39 mouse cellular contexts compared by ENCODE assay signal in the genomic region with DNA sequence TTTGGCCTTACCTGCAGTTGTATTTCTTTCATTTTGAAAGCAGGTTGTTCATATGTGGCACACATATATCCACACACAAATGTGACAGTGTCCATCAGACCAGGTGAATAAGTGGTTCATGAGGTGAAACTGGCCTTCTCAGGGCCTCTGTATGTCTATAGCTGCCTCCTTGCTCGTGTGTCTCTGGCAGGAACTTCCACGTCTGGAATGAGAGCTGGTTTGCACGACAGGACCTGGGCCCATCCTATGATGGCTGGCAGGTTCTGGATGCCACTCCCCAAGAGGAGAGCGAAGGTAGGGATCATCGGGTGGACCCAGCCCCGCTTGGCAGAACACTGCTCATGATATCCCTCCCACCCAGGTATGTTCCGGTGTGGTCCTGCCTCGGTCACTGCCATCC. TPM values are rescaled to one million over a fixed set of nuclear protein-coding genes. Genes with fewer than 3 reads are reported as not detected.
"Had no signal": no experiment of that assay in that cellular context is flagged by ENCODE, and none has a peak within 500 bp of the region (broad histone marks: within the 10 kb centered on the region; RNA-seq: fewer than 3 reads in every experiment).

No protein-coding gene starts in this region.

- H3K4me1 ChIP-seq: embryonic facial prominence, embryonic 10.5 days; embryonic facial prominence, embryonic 12.5 days; embryonic facial prominence, embryonic 13.5 days; embryonic facial prominence, embryonic 15.5 days; forebrain, embryonic 10.5 days; forebrain, embryonic 12.5 days; forebrain, embryonic 13.5 days had no signal

- H3K36me3 ChIP-seq: embryonic facial prominence, embryonic 10.5 days; embryonic facial prominence, embryonic 12.5 days; embryonic facial prominence, embryonic 13.5 days; embryonic facial prominence, embryonic 15.5 days; forebrain, embryonic 10.5 days; forebrain, embryonic 12.5 days; forebrain, embryonic 15.5 days had no signal

- H3K27ac ChIP-seq: embryonic facial prominence, embryonic 10.5 days; embryonic facial prominence, embryonic 12.5 days; embryonic facial prominence, embryonic 13.5 days; embryonic facial prominence, embryonic 15.5 days; forebrain, embryonic 10.5 days; forebrain, embryonic 12.5 days; forebrain, embryonic 13.5 days; forebrain, embryonic 15.5 days; gastrocnemius, adult 2 months; heart, adult 2 months had no signal

- H3K27me3 ChIP-seq: embryonic facial prominence, embryonic 12.5 days; embryonic facial prominence, embryonic 13.5 days; embryonic facial prominence, embryonic 15.5 days; forebrain, embryonic 12.5 days; forebrain, embryonic 13.5 days; forebrain, embryonic 15.5 days had no signal

- H3K9ac ChIP-seq: embryonic facial prominence, embryonic 12.5 days; embryonic facial prominence, embryonic 13.5 days; embryonic facial prominence, embryonic 15.5 days; forebrain, embryonic 12.5 days; forebrain, embryonic 13.5 days; forebrain, embryonic 15.5 days; forebrain, postnatal 0 days had no signal

- DNase-seq: cerebellum, adult 2 months; cerebellum, adult 8-10 months; cerebellum, adult 9-10 months; cerebellum, adult 9-11 months; cerebellum, postnatal 10 days; cerebellum, postnatal 14 days; cerebellum, postnatal 25 days; cerebellum, postnatal 36 days; embryo, embryonic 11 days; forebrain, postnatal 0 days; gastrocnemius, adult 2 months; gastrocnemius, postnatal 10 days; gastrocnemius, postnatal 14 days; gastrocnemius, postnatal 25 days; gastrocnemius, postnatal 36 days; heart, adult 18-20 months; heart, adult 2 months had no signal

- H3K9me3 ChIP-seq: embryonic facial prominence, embryonic 10.5 days; embryonic facial prominence, embryonic 12.5 days; embryonic facial prominence, embryonic 13.5 days; embryonic facial prominence, embryonic 15.5 days; forebrain, embryonic 12.5 days; forebrain, embryonic 13.5 days; forebrain, embryonic 15.5 days had no signal

- H3K4me2 ChIP-seq: embryonic facial prominence, embryonic 12.5 days; embryonic facial prominence, embryonic 13.5 days; embryonic facial prominence, embryonic 15.5 days; forebrain, embryonic 12.5 days; forebrain, embryonic 13.5 days; forebrain, embryonic 15.5 days had no signal

- ATAC-seq: forebrain, embryonic 13.5 days; forebrain, embryonic 14.5 days; forebrain, embryonic 15.5 days; forebrain, embryonic 16.5 days; forebrain, postnatal 0 days had no signal

- H3K4me3 ChIP-seq: embryonic facial prominence, embryonic 10.5 days; embryonic facial prominence, embryonic 12.5 days; embryonic facial prominence, embryonic 13.5 days; embryonic facial prominence, embryonic 15.5 days; erythroblast, embryonic 14.5 days; forebrain, embryonic 10.5 days; forebrain, embryonic 12.5 days; forebrain, embryonic 13.5 days; forebrain, embryonic 15.5 days; gastrocnemius, adult 2 months; heart, adult 2 months had no signal

RNA-seq across cellular contexts. Expression of a gene that starts 30.8 kb away (rescaled TPM):
- total RNA-seq: common myeloid progenitor, adult 5-6 weeks; gastrocnemius, adult 18-20 months; gastrocnemius, adult 2 months; gastrocnemius, adult 8-10 months; gastrocnemius, postnatal 10 days; gastrocnemius, postnatal 14 days; gastrocnemius, postnatal 25 days; gastrocnemius, postnatal 36 days; gastrocnemius, postnatal 4 days; granulocyte monocyte progenitor cell, adult 5-6 weeks; heart, adult 18-20 months; heart, adult 2 months had no signal
- polyA plus RNA-seq: embryonic facial prominence, embryonic 10.5 days; embryonic facial prominence, embryonic 11.5 days; embryonic facial prominence, embryonic 12.5 days; embryonic facial prominence, embryonic 14.5 days; erythroblast, embryonic 14.5 days; forebrain, embryonic 10.5 days; forebrain, embryonic 11.5 days; gonadal fat pad, adult 2 months; heart, adult 2 months had no signal

RNA-seq across cellular contexts. Expression of a gene that starts 52.0 kb away (rescaled TPM):
- total RNA-seq: common myeloid progenitor, adult 5-6 weeks; forebrain, postnatal 0 days; gastrocnemius, adult 18-20 months; gastrocnemius, adult 2 months; gastrocnemius, adult 8-10 months; gastrocnemius, postnatal 10 days; gastrocnemius, postnatal 14 days; gastrocnemius, postnatal 25 days; gastrocnemius, postnatal 36 days; gastrocnemius, postnatal 4 days; granulocyte monocyte progenitor cell, adult 5-6 weeks; heart, adult 18-20 months; heart, adult 2 months had no signal
- polyA plus RNA-seq: cerebellum, adult 2 months; cortical plate, adult 2 months; embryonic facial prominence, embryonic 10.5 days; embryonic facial prominence, embryonic 11.5 days; embryonic facial prominence, embryonic 12.5 days; embryonic facial prominence, embryonic 13.5 days; embryonic facial prominence, embryonic 14.5 days; embryonic facial prominence, embryonic 15.5 days; erythroblast, embryonic 14.5 days; forebrain, embryonic 10.5 days; forebrain, embryonic 12.5 days; forebrain, embryonic 13.5 days; forebrain, embryonic 14.5 days; forebrain, embryonic 15.5 days; forebrain, embryonic 16.5 days; forebrain, postnatal 0 days; frontal cortex, adult 2 months; gonadal fat pad, adult 2 months; heart, adult 2 months had no signal
